Mouse (Mus musculus): ENCODE data around the gene Trim69. TPM values are rescaled to one million over a fixed set of nuclear protein-coding genes. Genes with fewer than 3 reads are reported as not detected.
A peak's percentile ranks its signal among the peaks of the same experiment; 100 is the strongest.

Trim69 gene
- polyA plus RNA-seq, 1 experiment from 2014 or later = not detected

DNA sequence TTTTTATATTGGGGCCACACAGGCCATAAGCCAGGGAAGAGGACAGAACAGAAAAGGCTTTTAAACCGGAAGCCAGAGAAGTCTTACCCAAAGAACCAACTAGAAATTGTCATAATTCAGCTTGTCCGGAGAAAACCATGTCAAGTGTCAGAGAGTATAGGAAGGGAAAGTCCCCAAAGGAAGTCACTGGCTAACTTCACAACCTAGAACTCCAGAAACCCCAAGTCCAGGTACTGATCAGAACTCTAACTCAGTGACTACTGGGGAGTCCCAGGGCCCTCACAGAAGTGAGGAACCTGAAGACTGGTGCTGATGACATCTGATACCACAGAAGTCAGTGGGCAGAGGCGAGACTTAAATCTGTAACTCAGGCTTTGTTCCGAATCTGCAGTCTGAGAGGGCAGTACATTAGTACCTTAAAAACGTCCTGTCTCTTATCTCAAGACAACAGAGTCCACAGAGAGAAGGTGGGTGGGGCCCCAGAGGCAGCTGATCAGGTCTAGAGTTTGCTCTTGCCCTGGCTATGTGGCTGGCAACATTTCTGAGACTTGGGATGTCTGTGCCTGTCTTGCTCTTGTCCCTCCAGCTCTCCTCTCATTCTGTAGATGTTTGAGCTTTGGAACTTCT, 22.5 kb upstream of the Trim69 start:
- H3K9me3 ChIP-seq (ENCODE audit: control insufficient read depth, low read length) = no peaks in the 10 kb centered on the region
- no peaks in the 10 kb centered on the region for H3K27me3 ChIP-seq (ENCODE audit: control insufficient read depth, insufficient read depth, low read length)
- no peak overlapping the region for H3K27ac ChIP-seq (ENCODE audit: low read depth, low read length)
- H3K9ac ChIP-seq (ENCODE audit: low read depth, low read length) = no peak overlapping the region
- no peak for ATAC-seq (ENCODE audit: low FRiP score)
- no peaks in the 10 kb centered on the region for H3K36me3 ChIP-seq (ENCODE audit: control insufficient read depth, insufficient read depth, low read length)
- 72% methylated on average over 5 of the region's 5 CpGs for WGBS
- no peaks in the 10 kb centered on the region for H3K4me1 ChIP-seq (replicated peaks; ENCODE audit: control insufficient read depth, insufficient read depth, low read length)
- no peak overlapping the region for H3K4me3 ChIP-seq (ENCODE audit: low read depth, low read length)
- no peak for DNase-seq (ENCODE audit: low spot score)
- no peak overlapping the region for H3K4me2 ChIP-seq (replicated peaks; ENCODE audit: low read depth, low read length)

- no peak overlapping the region for H3K27ac ChIP-seq (ENCODE audit: low read depth, low read length)
- DNase-seq (ENCODE audit: low spot score) (no peak), ATAC-seq (ENCODE audit: low FRiP score) (no peak)
- WGBS = 77% methylated on average over 2 of the region's 2 CpGs
- no peaks in the 10 kb centered on the region for H3K9me3 ChIP-seq (ENCODE audit: control insufficient read depth, low read length)
- no peak overlapping the region for H3K4me3 ChIP-seq (ENCODE audit: low read depth, low read length)
- H3K27me3 ChIP-seq (ENCODE audit: control insufficient read depth, insufficient read depth, low read length) = no peaks in the 10 kb centered on the region
- no peak overlapping the region for H3K9ac ChIP-seq (ENCODE audit: low read depth, low read length)
- H3K4me1 ChIP-seq (replicated peaks; ENCODE audit: control insufficient read depth, insufficient read depth, low read length) = no peaks in the 10 kb centered on the region
- no peak overlapping the region for H3K4me2 ChIP-seq (replicated peaks; ENCODE audit: low read depth, low read length)
- no peaks in the 10 kb centered on the region for H3K36me3 ChIP-seq (ENCODE audit: control insufficient read depth, insufficient read depth, low read length)
Observed at GRCm38 (mm10) chr2:122140815-122141214, 19.7 kb upstream of the Trim69 start.

GRCm38 (mm10) chr2:122141332-122141967, 19.1 kb upstream of the Trim69 start:
- 73% methylated on average over 5 of the region's 5 CpGs for WGBS
- ATAC-seq (ENCODE audit: low FRiP score) = no peak

GRCm38 (mm10) chr2:122143111-122143510, 17.4 kb upstream of the Trim69 start:
- Histone ChIP-seq H3K4me3 (ENCODE audit: low read depth, low read length) (no peak overlapping the region), H3K27ac (ENCODE audit: low read depth, low read length) (no peak overlapping the region), H3K4me1 (replicated peaks; ENCODE audit: control insufficient read depth, insufficient read depth, low read length) (no peaks in the 10 kb centered on the region), H3K9ac (ENCODE audit: low read depth, low read length) (no peak overlapping the region), H3K9me3 (ENCODE audit: control insufficient read depth, low read length) (no peaks in the 10 kb centered on the region), H3K27me3 (ENCODE audit: control insufficient read depth, insufficient read depth, low read length) (no peaks in the 10 kb centered on the region), H3K4me2 (replicated peaks; ENCODE audit: low read depth, low read length) (no peak overlapping the region), H3K36me3 (ENCODE audit: control insufficient read depth, insufficient read depth, low read length) (no peaks in the 10 kb centered on the region)
- 95% methylated on average over 3 of the region's 3 CpGs for WGBS
- ATAC-seq (ENCODE audit: low FRiP score) (no peak), DNase-seq (ENCODE audit: low spot score) (no peak)

More at GRCm38 (mm10) chr2:122141332-122141967, 19.1 kb upstream of the Trim69 start:
- H3K9me3 ChIP-seq (ENCODE audit: control insufficient read depth, low read length) = no peaks in the 10 kb centered on the region
- no peak overlapping the region for H3K4me3 ChIP-seq (ENCODE audit: low read depth, low read length)
- no peaks in the 10 kb centered on the region for H3K4me1 ChIP-seq (replicated peaks; ENCODE audit: control insufficient read depth, insufficient read depth, low read length)
- no peak overlapping the region for H3K27ac ChIP-seq (ENCODE audit: low read depth, low read length)
- H3K27me3 ChIP-seq (ENCODE audit: control insufficient read depth, insufficient read depth, low read length) = no peaks in the 10 kb centered on the region
- no peak overlapping the region for H3K4me2 ChIP-seq (replicated peaks; ENCODE audit: low read depth, low read length)
- no peak overlapping the region for H3K9ac ChIP-seq (ENCODE audit: low read depth, low read length)
- H3K36me3 ChIP-seq (ENCODE audit: control insufficient read depth, insufficient read depth, low read length) = no peaks in the 10 kb centered on the region
- DNase-seq (ENCODE audit: low spot score) = peak; percentile 16

- H3K36me3 ChIP-seq (ENCODE audit: control insufficient read depth, insufficient read depth, low read length) = no peaks in the 10 kb centered on the region
- no peak overlapping the region for H3K9ac ChIP-seq (ENCODE audit: low read depth, low read length)
- WGBS = 66% methylated on average over 4 of the region's 4 CpGs
- no peak overlapping the region for H3K4me3 ChIP-seq (ENCODE audit: low read depth, low read length)
- H3K9me3 ChIP-seq (ENCODE audit: control insufficient read depth, low read length) = no peaks in the 10 kb centered on the region
- H3K27ac ChIP-seq (ENCODE audit: low read depth, low read length) = no peak overlapping the region
- no peaks in the 10 kb centered on the region for H3K4me1 ChIP-seq (replicated peaks; ENCODE audit: control insufficient read depth, insufficient read depth, low read length)
- DNase-seq (ENCODE audit: low spot score) (no peak), ATAC-seq (ENCODE audit: low FRiP score) (no peak)
- no peaks in the 10 kb centered on the region for H3K27me3 ChIP-seq (ENCODE audit: control insufficient read depth, insufficient read depth, low read length)
- no peak overlapping the region for H3K4me2 ChIP-seq (replicated peaks; ENCODE audit: low read depth, low read length)
Observed at GRCm38 (mm10) chr2:122145756-122146155, 14.7 kb upstream of the Trim69 start.

DNA sequence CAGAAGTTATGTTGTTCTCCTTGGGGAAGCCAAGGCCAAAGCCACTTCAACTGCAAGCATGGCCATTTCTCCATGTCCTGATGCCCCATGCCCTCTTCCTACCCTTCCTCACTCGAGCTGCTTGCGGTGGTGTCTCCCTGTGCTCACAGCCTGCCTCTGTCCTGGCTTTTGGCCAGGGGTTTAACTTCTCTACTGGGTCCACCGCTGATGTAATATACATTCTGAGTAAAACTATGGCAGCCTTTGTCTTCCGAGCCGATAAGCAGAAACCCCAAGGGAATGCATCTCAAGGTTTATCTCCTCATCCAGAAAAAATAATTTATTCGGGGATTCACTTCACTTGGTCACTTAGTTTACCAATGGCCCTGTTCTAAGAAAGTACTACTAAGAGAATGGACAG, 13.8 kb upstream of the Trim69 start:
- no peak overlapping the region for H3K4me2 ChIP-seq (replicated peaks; ENCODE audit: low read depth, low read length)
- no peak overlapping the region for H3K9ac ChIP-seq (ENCODE audit: low read depth, low read length)
- H3K9me3 ChIP-seq (ENCODE audit: control insufficient read depth, low read length) = no peaks in the 10 kb centered on the region
- no peaks in the 10 kb centered on the region for H3K27me3 ChIP-seq (ENCODE audit: control insufficient read depth, insufficient read depth, low read length)
- no peak for ATAC-seq (ENCODE audit: low FRiP score)
- H3K4me1 ChIP-seq (replicated peaks; ENCODE audit: control insufficient read depth, insufficient read depth, low read length) = no peaks in the 10 kb centered on the region
- no peak overlapping the region for H3K27ac ChIP-seq (ENCODE audit: low read depth, low read length)
- H3K36me3 ChIP-seq (ENCODE audit: control insufficient read depth, insufficient read depth, low read length) = no peaks in the 10 kb centered on the region
- H3K4me3 ChIP-seq (ENCODE audit: low read depth, low read length) = no peak overlapping the region
- 84% methylated on average over 6 of the region's 6 CpGs for WGBS
- no peak for DNase-seq (ENCODE audit: low spot score)

DNA sequence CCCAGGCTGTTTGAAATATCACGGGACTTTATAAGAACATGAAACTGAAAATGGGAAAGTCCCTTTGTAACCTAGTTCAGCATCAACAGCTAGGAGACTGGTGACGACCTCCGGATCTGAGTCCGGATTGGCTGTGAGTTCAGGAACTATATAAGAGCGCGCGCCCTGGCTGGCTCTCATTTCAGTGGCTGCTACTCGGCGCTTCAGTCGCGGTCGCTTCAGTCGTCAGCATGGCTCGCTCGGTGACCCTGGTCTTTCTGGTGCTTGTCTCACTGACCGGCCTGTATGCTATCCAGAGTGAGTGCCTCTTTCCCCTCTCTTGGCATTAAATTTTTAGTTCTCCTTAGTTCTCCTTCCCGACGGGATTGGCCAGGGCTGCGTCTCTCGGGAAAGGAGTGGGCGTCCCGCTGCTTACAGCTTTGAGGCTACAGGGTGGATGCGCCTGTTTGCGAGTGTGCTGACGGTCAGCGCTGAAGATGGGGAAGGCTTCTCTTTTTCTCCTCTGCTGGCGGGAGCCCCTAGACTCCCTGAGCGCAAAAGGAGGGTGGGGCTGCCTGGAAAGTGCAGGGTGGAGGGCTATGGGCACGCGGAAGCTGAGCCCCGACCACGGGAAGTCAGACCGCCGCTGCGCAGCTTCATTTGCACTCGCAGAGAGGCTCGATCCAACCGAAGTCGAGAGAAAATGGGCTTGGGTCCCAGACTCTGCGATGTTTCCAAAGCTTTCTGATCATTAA, 12.8 kb upstream of the Trim69 start, which contains the start of gene B2m:
Gene B2m, plus strand, starts transcription at position 179 of the 734 bp plus-strand sequence.
- Histone ChIP-seq H3K36me3 (ENCODE audit: control insufficient read depth, insufficient read depth, low read length) (no peaks in the 10 kb centered on the region), H3K4me2 (replicated peaks; ENCODE audit: low read depth, low read length) (peak within 1 kb of the TSS; percentile 66), H3K4me3 (ENCODE audit: low read depth, low read length) (peak within 1 kb of the TSS; percentile 51), H3K9ac (ENCODE audit: low read depth, low read length) (peak within 1 kb of the TSS; percentile 61), H3K4me1 (replicated peaks; ENCODE audit: control insufficient read depth, insufficient read depth, low read length) (no peaks in the 10 kb centered on the region), H3K27me3 (ENCODE audit: control insufficient read depth, insufficient read depth, low read length) (no peaks in the 10 kb centered on the region), H3K27ac (ENCODE audit: low read depth, low read length) (no peak within 1 kb of the TSS), H3K9me3 (ENCODE audit: control insufficient read depth, low read length) (no peaks in the 10 kb centered on the region)
- DNase-seq (ENCODE audit: low spot score) = peak; percentile 96
- WGBS = under 1% methylated on average over 40 of the region's 40 CpGs
- ATAC-seq (ENCODE audit: low FRiP score) = peak; percentile 98

DNA sequence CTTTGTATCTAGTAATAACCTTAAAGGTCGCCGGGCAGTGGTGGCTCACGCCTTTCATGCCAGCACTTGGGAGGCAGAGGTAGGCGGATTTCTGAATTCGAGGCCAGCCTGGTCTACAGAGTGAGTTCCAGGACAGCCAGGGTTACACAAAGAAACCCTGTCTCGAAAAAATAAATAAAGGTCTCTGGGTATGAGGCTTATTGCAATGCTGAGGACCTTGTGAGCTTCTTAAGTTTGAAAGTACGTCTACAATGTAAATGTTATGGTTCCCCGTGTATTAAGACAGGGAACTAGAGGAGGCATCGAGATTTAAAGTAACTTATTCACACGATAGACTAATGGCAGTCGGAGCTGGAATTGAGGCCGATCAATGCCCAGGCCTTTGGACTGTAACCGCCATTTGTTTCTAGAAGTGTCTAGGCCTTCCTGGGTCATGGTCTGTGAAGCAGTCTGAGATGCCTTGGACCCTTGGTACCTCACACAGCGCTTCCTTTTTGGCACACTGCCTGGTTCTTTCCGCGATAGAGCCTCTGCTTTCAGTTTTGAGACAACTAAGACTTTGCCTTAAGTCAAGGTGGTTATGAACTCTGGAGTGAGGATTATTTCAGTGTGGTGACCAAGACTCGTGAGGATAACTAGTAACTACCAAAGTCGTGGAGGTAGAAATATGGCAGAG, 12.1 kb upstream of the Trim69 start:
- no peak overlapping the region for H3K27ac ChIP-seq (ENCODE audit: low read depth, low read length)
- peak; percentile 36 for DNase-seq (ENCODE audit: low spot score)
- H3K4me3 ChIP-seq (ENCODE audit: low read depth, low read length) = peak overlapping the region; percentile 51
- peak overlapping the region; percentile 61 for H3K9ac ChIP-seq (ENCODE audit: low read depth, low read length)
- no peaks in the 10 kb centered on the region for H3K4me1 ChIP-seq (replicated peaks; ENCODE audit: control insufficient read depth, insufficient read depth, low read length)
- peak overlapping the region; percentile 66 for H3K4me2 ChIP-seq (replicated peaks; ENCODE audit: low read depth, low read length)
- H3K9me3 ChIP-seq (ENCODE audit: control insufficient read depth, low read length) = no peaks in the 10 kb centered on the region
- H3K27me3 ChIP-seq (ENCODE audit: control insufficient read depth, insufficient read depth, low read length) = no peaks in the 10 kb centered on the region
- no peaks in the 10 kb centered on the region for H3K36me3 ChIP-seq (ENCODE audit: control insufficient read depth, insufficient read depth, low read length)
- 39% methylated on average over 18 of the region's 18 CpGs for WGBS
- ATAC-seq (ENCODE audit: low FRiP score) = no peak
